Mouse (Mus musculus) megakaryocyte, embryonic 14.5 days (primary cell): Measurements from ENCODE around the gene Pdhb. TPM values are rescaled to one million over a fixed set of nuclear protein-coding genes. Genes with fewer than 3 reads are reported as not detected.

Experiments
- H3K27me3 ChIP-seq: replicated peaks from 2 replicates; pipeline ENCODE3; 2012; ENCODE audit warnings: inconsistent platforms
- H3K36me3 ChIP-seq: replicated peaks from 2 replicates; pipeline ENCODE3; 2012; ENCODE audit warnings: low read length, inconsistent platforms, mixed read lengths
- H3K4me1 ChIP-seq: 2 replicates; pipeline ENCODE4 v1.6.1; 2012; ENCODE audit warnings: inconsistent platforms
- H3K4me3 ChIP-seq: replicated peaks from 2 replicates; pipeline ENCODE3; 2012; ENCODE audit warnings: moderate library complexity, mild to moderate bottlenecking, inconsistent platforms
- H3K9me3 ChIP-seq: 2 replicates; pipeline ENCODE4 v1.6.1; 2012; ENCODE audit warnings: inconsistent platforms
- FLI1 ChIP-seq: IDR thresholded peaks from 2 replicates; pipeline ENCODE4 v1.6.1; 2012; ENCODE audit warnings: low read length, inconsistent platforms, mixed read lengths
- GATA1 ChIP-seq: IDR thresholded peaks from 3 replicates; pipeline ENCODE4 v1.6.1; 2012; ENCODE audit warnings: mixed read lengths, low read length, inconsistent platforms, borderline replicate concordance
- polyA plus RNA-seq: library from polyadenylated mRNA; stranded (reverse); fragments of >175 nt; gene quantifications from 2 replicates; pipeline ENCODE4 v1.2.3, GENCODE M21; 2012; ENCODE audit warnings: low replicate concordance; ENCODE audit not compliant: insufficient read depth

Gene Pdhb
- polyA plus RNA-seq, 1 experiment = 47.0 TPM

DNA sequence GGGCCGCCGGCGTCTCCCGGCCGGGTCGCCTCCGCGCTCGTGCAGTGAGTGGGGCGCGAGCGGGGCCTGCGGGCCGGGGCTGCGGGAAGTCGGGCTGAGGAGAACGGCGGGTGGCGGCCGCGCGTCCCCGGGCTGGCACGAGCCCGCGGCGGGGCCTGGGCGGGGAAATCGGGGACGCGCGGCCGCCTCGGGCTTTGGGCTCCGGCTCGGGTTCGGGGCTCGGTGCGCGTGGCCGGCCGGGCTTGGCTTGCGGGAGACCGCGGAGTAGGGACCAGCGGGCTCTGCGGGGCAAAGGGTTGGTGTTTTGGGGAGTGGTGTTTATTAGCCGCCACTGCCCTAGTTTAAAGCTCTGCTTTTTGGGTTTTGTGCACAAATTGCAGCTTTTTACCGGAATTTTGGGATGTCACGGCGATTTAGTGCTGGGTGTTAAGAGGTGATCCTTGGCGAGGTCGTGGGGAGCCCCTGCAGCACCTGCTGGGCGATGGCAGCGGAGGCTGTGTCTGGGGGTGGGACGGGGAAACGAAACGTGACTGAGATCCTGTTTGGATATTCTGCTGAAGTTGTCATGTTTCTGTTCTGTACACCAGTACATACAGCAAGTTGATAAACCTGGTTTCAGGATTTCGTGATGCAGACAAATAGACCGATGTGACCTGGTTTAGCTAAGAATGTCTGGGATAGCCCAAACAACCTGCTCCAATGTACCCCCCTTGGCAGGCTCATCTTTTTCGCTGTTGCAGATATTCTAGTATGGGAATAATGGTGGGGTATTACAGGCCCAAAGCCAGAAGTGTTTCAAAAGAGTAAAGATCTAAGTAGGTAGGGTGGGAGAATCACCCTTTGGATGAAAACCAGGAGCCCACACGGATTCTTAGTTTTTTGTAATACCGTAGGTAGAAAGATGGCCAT, 41.7 kb upstream of the Pdhb start:
- Histone ChIP-seq H3K4me3 (peak overlapping the region; percentile 93), H3K36me3 (no peaks in the 10 kb centered on the region), H3K27me3 (peaks cover 3% of the 10 kb centered on the region), H3K9me3 (no peaks in the 10 kb centered on the region), H3K4me1 (peaks cover 19% of the 10 kb centered on the region)
- TF ChIP-seq FLI1 (no peak), GATA1 (no peak)

DNA sequence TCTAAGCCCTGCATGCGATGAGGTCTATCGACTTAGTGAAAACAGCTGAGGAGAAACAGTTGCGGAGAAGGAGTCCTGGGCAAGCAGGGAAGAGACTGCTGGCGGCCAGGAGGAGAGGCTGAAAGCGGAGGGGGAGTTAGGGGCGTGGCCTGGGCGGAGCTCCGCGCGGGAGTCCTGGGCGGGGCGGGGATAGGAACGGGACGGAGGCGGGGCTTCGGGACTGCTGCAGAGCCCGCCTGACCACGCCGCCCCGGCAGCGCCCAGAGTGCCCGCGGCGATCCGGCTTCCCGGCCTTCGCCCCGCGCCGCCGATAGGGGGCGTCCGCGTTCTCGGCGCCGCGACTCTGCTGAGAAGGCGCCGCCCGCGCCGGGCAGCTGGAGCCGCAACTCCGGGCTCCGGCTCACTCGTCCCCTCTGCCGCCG, 41.0 kb upstream of the Pdhb start, which contains the start of gene Kctd6:
Gene Kctd6 (plus strand): TSS at position 338 of the 422 bp plus-strand sequence.
- no peaks in the 10 kb centered on the region for H3K9me3 ChIP-seq
- no peak for TF ChIP-seq GATA1
- TF ChIP-seq FLI1 = no peak
- no peaks in the 10 kb centered on the region for H3K36me3 ChIP-seq
- H3K27me3 ChIP-seq = peaks cover 7% of the 10 kb centered on the region
- peaks cover 23% of the 10 kb centered on the region for H3K4me1 ChIP-seq
- peak within 1 kb of the TSS; percentile 93 for H3K4me3 ChIP-seq

DNA sequence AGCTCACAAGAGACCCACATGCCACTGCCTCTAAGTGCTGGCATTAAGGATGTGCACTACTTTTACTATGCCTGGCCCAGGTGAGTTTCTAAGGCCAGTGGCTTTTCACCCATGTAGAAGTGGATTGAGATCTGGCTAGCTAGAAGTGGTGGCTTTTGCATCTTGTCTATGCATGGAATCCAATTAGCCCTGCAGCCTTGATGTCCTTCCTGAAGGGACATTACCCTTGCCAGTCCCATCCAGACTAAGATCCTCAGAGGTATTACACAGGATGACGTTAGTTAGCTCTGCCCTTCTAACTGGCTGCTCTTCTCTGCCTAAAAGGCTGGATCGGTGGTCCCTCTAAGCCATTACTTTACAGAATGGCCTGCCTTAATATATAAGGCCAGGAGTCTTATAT, 40.2 kb upstream of the Pdhb start:
- Histone ChIP-seq H3K9me3 (no peaks in the 10 kb centered on the region), H3K27me3 (peaks cover 12% of the 10 kb centered on the region), H3K4me3 (no peak overlapping the region), H3K4me1 (peaks cover 27% of the 10 kb centered on the region), H3K36me3 (no peaks in the 10 kb centered on the region)
- no peak for TF ChIP-seq GATA1
- no peak for TF ChIP-seq FLI1

DNA sequence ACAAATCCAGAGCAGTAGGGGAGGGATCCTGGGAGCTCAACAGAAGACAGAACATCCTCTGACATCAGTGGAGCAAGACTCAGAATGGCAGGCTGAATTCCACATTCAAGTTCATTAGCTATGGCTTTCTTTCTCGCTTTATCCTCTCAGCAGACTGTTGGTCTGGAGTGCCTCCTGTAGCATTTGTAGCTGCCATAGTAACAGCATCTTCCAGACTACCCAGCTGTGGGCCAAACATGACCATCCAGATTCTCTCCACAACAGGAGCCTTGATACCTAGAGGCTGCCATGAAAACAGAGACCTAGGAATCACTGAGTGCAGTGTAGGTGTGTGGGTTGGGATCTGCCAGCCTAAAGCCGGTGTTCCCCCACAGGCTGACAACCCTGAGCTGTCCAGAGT, 37.1 kb upstream of the Pdhb start:
- TF ChIP-seq GATA1 (no peak), FLI1 (no peak)
- H3K36me3 ChIP-seq = no peaks in the 10 kb centered on the region

DNA sequence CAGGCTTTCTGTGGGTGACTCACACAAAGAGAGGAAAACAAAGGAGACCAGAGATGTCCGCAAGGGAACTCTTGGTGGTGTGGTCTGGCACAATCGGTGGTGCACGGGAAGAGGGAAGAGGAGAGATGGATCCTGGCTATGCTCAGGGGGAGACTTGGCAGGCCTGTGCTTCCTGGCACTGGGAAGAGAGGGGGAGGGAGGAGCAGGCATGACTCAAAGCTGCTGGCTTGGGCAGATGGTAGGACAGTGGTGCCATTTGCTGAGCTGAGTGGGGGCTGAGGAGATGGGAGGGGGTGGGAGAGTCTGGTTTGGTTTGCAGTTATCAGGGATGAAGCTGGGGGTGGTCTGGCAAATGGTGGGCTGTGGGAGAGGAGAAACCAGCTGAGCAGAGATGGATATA, 36.1 kb upstream of the Pdhb start:
- Histone ChIP-seq H3K27me3 (peaks cover 21% of the 10 kb centered on the region), H3K36me3 (no peaks in the 10 kb centered on the region), H3K4me1 (peaks cover 17% of the 10 kb centered on the region), H3K9me3 (no peaks in the 10 kb centered on the region), H3K4me3 (no peak overlapping the region)
- no peak for TF ChIP-seq GATA1
- TF ChIP-seq FLI1 = no peak

More for the DNA sequence above, 37.1 kb upstream of the Pdhb start:
- peaks cover 21% of the 10 kb centered on the region for H3K27me3 ChIP-seq
- H3K9me3 ChIP-seq = no peaks in the 10 kb centered on the region
- H3K4me3 ChIP-seq = no peak overlapping the region
- H3K4me1 ChIP-seq = peaks cover 22% of the 10 kb centered on the region

DNA sequence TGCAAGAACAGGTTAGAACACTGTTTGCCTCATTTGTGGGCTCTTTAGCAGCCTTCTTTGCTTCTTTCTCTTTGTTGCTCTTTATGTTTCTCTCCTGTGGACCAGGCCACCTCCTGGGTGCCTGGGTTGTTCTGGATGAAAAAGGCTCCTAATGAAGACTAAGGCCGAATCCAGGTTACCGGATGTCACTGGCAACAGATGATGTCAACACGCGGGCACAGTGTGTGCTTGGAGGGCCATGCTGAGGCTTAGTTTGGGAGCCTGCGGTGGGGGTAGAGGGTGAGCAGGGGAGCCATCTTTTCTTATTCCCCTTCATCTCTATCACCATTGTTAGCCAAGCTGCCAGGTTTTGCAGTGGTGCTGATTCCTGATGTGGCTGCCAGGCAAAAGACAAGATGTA, 34.7 kb upstream of the Pdhb start:
- H3K36me3 ChIP-seq = no peaks in the 10 kb centered on the region
- TF ChIP-seq GATA1 (no peak), FLI1 (no peak)
- peaks cover 21% of the 10 kb centered on the region for H3K27me3 ChIP-seq
- no peaks in the 10 kb centered on the region for H3K9me3 ChIP-seq
- peaks cover 14% of the 10 kb centered on the region for H3K4me1 ChIP-seq
- no peak overlapping the region for H3K4me3 ChIP-seq

DNA sequence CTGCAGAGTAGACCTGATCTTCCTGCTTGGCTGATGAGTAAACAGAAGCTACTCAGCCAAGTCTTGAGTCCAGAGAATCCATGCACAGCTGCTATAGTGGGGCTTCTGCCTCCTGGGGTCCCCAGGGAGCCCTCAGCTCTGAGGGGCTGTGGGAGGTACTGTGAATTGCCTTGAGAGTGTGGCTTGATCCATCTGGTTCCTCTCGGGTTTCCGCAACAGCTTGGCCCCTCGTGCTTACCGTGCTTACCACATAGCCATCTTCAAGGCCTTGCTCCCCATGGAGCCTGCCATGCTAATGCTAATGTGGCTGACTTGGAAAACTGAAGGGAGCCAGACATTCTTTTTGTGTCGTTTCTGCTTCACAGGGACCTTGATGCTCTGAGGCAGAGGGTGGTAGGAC, 34.3 kb upstream of the Pdhb start:
- no peaks in the 10 kb centered on the region for H3K9me3 ChIP-seq
- peaks cover 21% of the 10 kb centered on the region for H3K27me3 ChIP-seq
- H3K4me3 ChIP-seq = no peak overlapping the region
- peaks cover 14% of the 10 kb centered on the region for H3K4me1 ChIP-seq
- TF ChIP-seq FLI1 (no peak), GATA1 (no peak)
- H3K36me3 ChIP-seq = no peaks in the 10 kb centered on the region

DNA sequence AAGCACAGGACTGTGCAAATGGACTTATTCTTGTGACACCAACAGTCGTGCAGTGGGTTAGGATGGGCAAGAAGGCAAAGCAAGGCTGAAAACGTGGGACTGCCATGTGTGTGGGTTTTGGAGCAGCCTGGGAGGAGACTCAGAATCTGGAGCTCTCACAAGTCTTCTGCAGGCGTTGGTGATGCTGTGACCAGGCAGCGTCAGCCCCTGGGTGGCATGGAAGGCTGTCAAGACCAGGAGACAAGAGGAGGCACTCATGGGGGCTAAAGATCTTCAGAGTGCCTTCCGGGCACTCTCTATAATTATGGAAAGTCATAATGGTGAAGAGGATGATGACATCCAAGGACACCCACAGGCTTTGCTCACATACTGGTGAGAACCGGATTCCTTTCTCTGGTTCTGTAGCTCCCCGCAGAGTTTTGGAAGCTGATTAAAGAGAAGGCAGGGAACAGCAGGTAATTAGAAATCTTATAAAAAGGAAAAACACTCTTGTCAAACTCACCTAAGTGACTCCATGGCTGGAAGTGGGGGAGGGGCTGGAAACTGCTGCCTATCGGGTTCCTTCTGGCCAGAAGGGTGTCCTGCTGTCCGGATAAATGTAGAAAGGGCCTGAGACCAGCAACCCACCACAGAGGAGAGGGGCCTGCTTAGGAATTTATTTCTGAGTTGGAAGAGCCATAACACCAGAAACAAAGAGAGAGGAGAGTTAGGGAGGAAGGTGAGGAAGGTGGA, 33.5 kb upstream of the Pdhb start:
- Histone ChIP-seq H3K4me3 (peak overlapping the region; percentile 31), H3K27me3 (peaks cover 24% of the 10 kb centered on the region), H3K4me1 (peaks cover 14% of the 10 kb centered on the region), H3K9me3 (no peaks in the 10 kb centered on the region), H3K36me3 (no peaks in the 10 kb centered on the region)
- TF ChIP-seq GATA1 = no peak

DNA sequence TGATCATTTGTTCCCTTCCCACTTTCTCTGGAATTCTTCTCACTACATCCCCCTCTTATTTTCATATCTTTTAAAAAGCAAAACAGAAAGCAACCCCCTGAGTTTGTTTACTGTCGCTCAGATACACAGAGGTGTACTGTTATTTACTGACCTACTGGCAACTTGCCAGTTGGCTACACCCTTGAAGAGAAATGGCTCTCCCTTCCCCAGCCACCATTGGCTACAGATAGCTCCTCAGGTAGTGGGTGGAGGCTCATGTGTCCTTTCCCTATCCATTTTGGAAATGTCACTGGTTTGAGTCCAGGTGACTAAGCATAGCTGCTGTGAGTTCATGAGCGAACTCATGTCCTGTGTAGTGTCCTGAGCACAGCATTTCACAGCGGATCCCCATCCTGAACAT, 28.9 kb upstream of the Pdhb start:
- no peak for TF ChIP-seq FLI1
- Histone ChIP-seq H3K9me3 (no peaks in the 10 kb centered on the region), H3K36me3 (no peaks in the 10 kb centered on the region), H3K4me3 (no peak overlapping the region), H3K4me1 (peaks cover 5% of the 10 kb centered on the region), H3K27me3 (peaks cover 10% of the 10 kb centered on the region)

DNA sequence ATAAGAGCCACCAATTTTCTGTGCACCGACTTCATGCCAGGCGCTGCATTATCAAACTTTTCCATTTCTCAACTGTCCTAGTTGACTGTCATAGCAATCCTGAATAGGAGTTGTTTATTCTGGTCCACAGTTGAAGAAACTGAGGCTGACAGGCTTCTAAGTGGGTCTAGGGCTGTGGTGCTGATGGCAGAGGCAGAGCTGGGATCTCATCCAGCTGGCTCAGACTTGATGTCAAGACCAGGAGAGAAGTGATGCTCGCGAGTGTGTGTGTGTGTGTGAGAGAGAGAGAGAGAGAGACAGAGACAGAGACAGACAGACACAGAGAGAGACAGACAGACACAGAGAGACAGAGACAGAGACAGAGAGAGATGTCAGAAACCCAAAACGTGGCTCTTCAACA, 27.9 kb upstream of the Pdhb start:
- Histone ChIP-seq H3K27me3 (peaks cover 6% of the 10 kb centered on the region), H3K4me3 (no peak overlapping the region), H3K36me3 (no peaks in the 10 kb centered on the region), H3K4me1 (peaks cover under 1% of the 10 kb centered on the region), H3K9me3 (no peaks in the 10 kb centered on the region)
- TF ChIP-seq FLI1 (no peak), GATA1 (no peak)
